Mouse (Mus musculus) retina, postnatal 7 days (tissue): ENCODE data around the gene 1700029I15Rik.

Source experiments
- DNase-seq: peaks from one replicate; pipeline ENCODE4 v3.0.0-alpha.2; 2012; ENCODE audit warnings: low read depth, low spot score

Gene 1700029I15Rik

GRCm38 (mm10) chr2:92426426-92426825 is 44.1 kb downstream of the 1700029I15Rik start:
- no peak for DNase-seq

GRCm38 (mm10) chr2:92427882-92428281 is 45.5 kb downstream of the 1700029I15Rik start:
- DNase-seq = peak; percentile 57

- no peak for DNase-seq
Measured at GRCm38 (mm10) chr2:92430089-92430488, 47.8 kb downstream of the 1700029I15Rik start.

GRCm38 (mm10) chr2:92430723-92431541 is 48.6 kb downstream of the 1700029I15Rik start:
- peak; percentile 62 for DNase-seq

- DNase-seq = no peak
Measured at GRCm38 (mm10) chr2:92431611-92432179, 49.4 kb downstream of the 1700029I15Rik start.

- DNase-seq = no peak
Measured at GRCm38 (mm10) chr2:92432299-92433295, 50.3 kb downstream of the 1700029I15Rik start.

- peak; percentile 99 for DNase-seq
Measured at GRCm38 (mm10) chr2:92433578-92434374, 51.4 kb downstream of the 1700029I15Rik start, which contains the start of gene Cry2. TSS of gene Cry2 (minus strand) at chr2:92434043.

GRCm38 (mm10) chr2:92434375-92434745 is 52.0 kb downstream of the 1700029I15Rik start:
- DNase-seq = no peak

GRCm38 (mm10) chr2:92435023-92435422 is 52.7 kb downstream of the 1700029I15Rik start:
- no peak for DNase-seq
